ENCODE assay signal across 11 mouse cellular contexts in genomic region chr12:85468666-85469065, GRCm38 (mm10). TPM values are rescaled to one million over a fixed set of nuclear protein-coding genes. Genes with fewer than 3 reads are reported as not detected.
DNase-seq lines count a peak whose midpoint lies in the region; TF ChIP-seq lines count a peak whose summit lies in the region.
"Had no signal": no experiment of that assay in that cellular context is flagged by ENCODE, and none has a peak within 500 bp of the region (broad histone marks: within the 10 kb centered on the region; RNA-seq: fewer than 3 reads in every experiment).

No protein-coding gene starts in this region.

- peaks cover 61% of the 10 kb centered on the region for H3K27me3 ChIP-seq in CH12.LX (replicated peaks)
- H3K27me3 ChIP-seq in liver, adult 2 months (ENCODE audit: control insufficient read depth, insufficient read depth, low read length): no peaks in the 10 kb centered on the region
- H3K27me3 ChIP-seq: neural tube, embryonic 15.5 days had no signal

- H3K4me3 ChIP-seq in CH12.LX (replicated peaks in 1 of 3; ENCODE audit: low read depth in 2 of 3, low read length in 2 of 3, poor library complexity in 1 of 3): no peak overlapping the region
- H3K4me3 ChIP-seq in liver, adult 2 months (ENCODE audit: insufficient read depth, low read depth, low read length): no peak overlapping the region
- H3K4me3 ChIP-seq: neural tube, embryonic 15.5 days had no signal

- in situ Hi-C loops in CH12.LX (cut with MboI; ENCODE audit: low pct_ligation_motif_present, low pct_unique_long_range_greater_than_20kb, low sequenced_read_pairs): loop anchor here (5.0 kb wide), 1 partner anchor 81 kb away; no protein-coding TSS in a partner anchor

- no peak overlapping the region for H3K9ac ChIP-seq in CH12.LX (ENCODE audit: insufficient read depth, low read depth)
- H3K9ac ChIP-seq in liver, adult 2 months (ENCODE audit: low read depth, low read length): no peak overlapping the region
- H3K9ac ChIP-seq: neural tube, embryonic 15.5 days had no signal

- TF ChIP-seq RAD21 in CH12.LX (IDR thresholded peaks at IDR 0.05; ENCODE audit: low read depth, low read length): no peak

- WGBS in liver, adult 2 months: 51% methylated on average over 12 of the region's 12 CpGs

- peaks cover 0 to 7% of the 10 kb centered on the region in 2 experiments; a peak in 3 of 4 replicates for H3K4me1 ChIP-seq in CH12.LX (ENCODE audit: control insufficient read depth in 1 of 2, insufficient read depth in 2 of 2)
- peaks cover 4% of the 10 kb centered on the region for H3K4me1 ChIP-seq in liver, adult 2 months (ENCODE audit: control insufficient read depth, insufficient read depth, low read length)

- TF ChIP-seq POLR2A in CH12.LX (IDR thresholded peaks at IDR 0.05; ENCODE audit: low read depth, low read length): no peak
- TF ChIP-seq POLR2A in liver, adult 2 months (IDR thresholded peaks at IDR 0.05; ENCODE audit: extremely low read depth, insufficient read depth, low read length): no peak

- peak overlapping the region; percentile 3; the same call in 1 of the 2 replicates for H3K4me2 ChIP-seq in CH12.LX (ENCODE audit: insufficient read depth, low read depth, poor library complexity, severe bottlenecking)
- H3K4me2 ChIP-seq: neural tube, embryonic 15.5 days had no signal

- H3K79me2 ChIP-seq in CH12.LX (replicated peaks; ENCODE audit: control insufficient read depth, extremely low read depth, insufficient read depth, poor library complexity, severe bottlenecking): no peaks in the 10 kb centered on the region
- H3K79me2 ChIP-seq in liver, adult 2 months (ENCODE audit: control insufficient read depth, insufficient read depth, low read length): no peaks in the 10 kb centered on the region

- dilution Hi-C loops in CH12.LX (cut with MboI; ENCODE audit: extremely low pct_ligation_motif_present, extremely low pct_unique_long_range_greater_than_20kb, low sequenced_read_pairs): no loop called here

- no peak overlapping the region for H3K27ac ChIP-seq in CH12.LX (ENCODE audit: insufficient read depth, low read depth)
- no peak overlapping the region for H3K27ac ChIP-seq in liver, adult 2 months (replicated peaks; ENCODE audit: insufficient read depth, low read depth, low read length)
- H3K27ac ChIP-seq: neural tube, embryonic 15.5 days had no signal

- TF ChIP-seq CTCF in CH12.LX (conservative IDR thresholded peaks at IDR 0.05 in 1 of 2, IDR thresholded peaks at IDR 0.05 in 1 of 2; ENCODE audit: low read depth in 2 of 2, low read length in 2 of 2): no peak
- no peak for TF ChIP-seq CTCF in liver, adult 2 months (IDR thresholded peaks at IDR 0.05; ENCODE audit: low read depth, low read length)

- H3K9me3 ChIP-seq in CH12.LX (replicated peaks; ENCODE audit: low read length): no peaks in the 10 kb centered on the region
- H3K9me3 ChIP-seq: neural tube, embryonic 15.5 days had no signal

- DNase-seq in heart, adult 11 months: peak; percentile 98
- DNase-seq in heart, postnatal 4 days: no peak
- no peak for DNase-seq in CH12.LX (ENCODE audit: extremely low read depth)
- DNase-seq in liver, adult 2 months (ENCODE audit: extremely low read depth, low read depth, low spot score): peak; percentile 50
- peak; percentile 83 to 92 for DNase-seq in monocyte, adult 2 months (ENCODE audit: low read depth in 1 of 2, low spot score in 2 of 2)
- no peak for DNase-seq in cerebellum, adult 11-12 months
- DNase-seq in gastrocnemius, postnatal 4 days (ENCODE audit: low spot score in 2 of 2): no peak
- no peak for DNase-seq in spleen, adult 18-20 months
- DNase-seq: cerebellum, postnatal 14 days; kidney, adult 9 months had no signal

- no peak for TF ChIP-seq EP300 in CH12.LX (IDR thresholded peaks at IDR 0.05; ENCODE audit: low read length)

- no peaks in the 10 kb centered on the region for H3K36me3 ChIP-seq in CH12.LX (replicated peaks in 1 of 2; ENCODE audit: control insufficient read depth in 1 of 2, insufficient read depth in 1 of 2, low read length in 1 of 2)
- no peaks in the 10 kb centered on the region for H3K36me3 ChIP-seq in liver, adult 2 months (ENCODE audit: control insufficient read depth, insufficient read depth, low read length)
- H3K36me3 ChIP-seq: neural tube, embryonic 15.5 days had no signal

TF ChIP-seq in CH12.LX, 34 proteins besides CTCF, POLR2A, EP300 and RAD21:
- TF ChIP-seq CHD2 (IDR thresholded peaks at IDR 0.05; ENCODE audit: low read length) (no peak), BHLHE40 (IDR thresholded peaks at IDR 0.05; ENCODE audit: low read depth, low read length) (peak; percentile 68)

RNA-seq across cellular contexts. Expression of gene Fos, which starts 5.0 kb away (rescaled TPM):
- total RNA-seq in heart, postnatal 4 days (2021): 1 to 10 TPM; 5.6 to 9.9 TPM
- total RNA-seq in CH12.LX (2012; rRNA removed) (0.17 and 0.21 TPM in 2 replicates), CH12.LX (2014; rRNA removed) (0.20 and 0.76 TPM in 2 replicates)
- 0.11 and 0.26 TPM in 2 replicates for polyA plus RNA-seq in CH12.LX (2012; ENCODE audit: insufficient read length, low read depth)
- 0.67 and 1.2 TPM in 2 replicates for total RNA-seq in liver, adult 2 months (2014; rRNA removed)
- 0.49 and 0.65 TPM in 2 replicates for polyA plus RNA-seq in liver, adult 2 months (2012; rRNA removed)
- total RNA-seq in gastrocnemius, postnatal 4 days (2021): 10 to 100 TPM; 19.0 to 20.0 TPM

Comparison
In these comparisons a context has a peak if more than half of its experiments do, and no peak if none do; other contexts are left out.
1. DNase-seq: peak in heart, adult 11 months (single experiment), liver, adult 2 months (single experiment) and monocyte, adult 2 months (2 of 2); none in heart, postnatal 4 days (single experiment), CH12.LX (single experiment), cerebellum, adult 11-12 months (single experiment), gastrocnemius, postnatal 4 days (0 of 2) and spleen, adult 18-20 months (0 of 2).